Mouse (Mus musculus): Measurements from ENCODE around the gene A730049H05Rik. TPM values are rescaled to one million over a fixed set of nuclear protein-coding genes. Genes with fewer than 3 reads are reported as not detected.

Gene A730049H05Rik
- polyA plus RNA-seq, 1 experiment from 2014 or later, result 0.30 TPM

- no peaks in the 10 kb centered on the region for H3K36me3 ChIP-seq
- H3K27me3 ChIP-seq (ENCODE audit: insufficient read depth, poor library complexity, severe bottlenecking), result no peaks in the 10 kb centered on the region
- DNase-seq (ENCODE audit: low spot score), result no peak
- no peaks in the 10 kb centered on the region for H3K9me3 ChIP-seq
- H3K4me3 ChIP-seq, result no peak overlapping the region
- H3K4me1 ChIP-seq (replicated peaks), result peaks cover 7% of the 10 kb centered on the region
- WGBS, result 18% methylated on average over 2 of the region's 2 CpGs
- no peak overlapping the region for H3K27ac ChIP-seq
These were observed 25.7 kb downstream of the A730049H05Rik start for GRCm38 (mm10) chr6:92842000-92842399.

GRCm38 (mm10) chr6:92843474-92843873 lies 27.2 kb downstream of the A730049H05Rik start:
- Histone ChIP-seq H3K27ac (no peak overlapping the region), H3K4me1 (replicated peaks) (peaks cover 7% of the 10 kb centered on the region), H3K36me3 (no peaks in the 10 kb centered on the region), H3K9me3 (no peaks in the 10 kb centered on the region), H3K4me3 (no peak overlapping the region), H3K27me3 (ENCODE audit: insufficient read depth, poor library complexity, severe bottlenecking) (no peaks in the 10 kb centered on the region)
- WGBS, result 90% methylated on average over 2 of the region's 2 CpGs
- DNase-seq (ENCODE audit: low spot score), result no peak

- Histone ChIP-seq H3K27ac (no peak overlapping the region), H3K36me3 (no peaks in the 10 kb centered on the region), H3K27me3 (ENCODE audit: insufficient read depth, poor library complexity, severe bottlenecking) (no peaks in the 10 kb centered on the region), H3K4me3 (no peak overlapping the region), H3K9me3 (no peaks in the 10 kb centered on the region), H3K4me1 (replicated peaks) (peaks cover 12% of the 10 kb centered on the region)
- 89% methylated on average over 8 of the region's 8 CpGs for whole genome bisulfite sequencing
- no peak for DNase-seq (ENCODE audit: low spot score)
These were observed 29.6 kb downstream of the A730049H05Rik start for GRCm38 (mm10) chr6:92845898-92846297.

- H3K9me3 ChIP-seq, result no peaks in the 10 kb centered on the region
- no peaks in the 10 kb centered on the region for H3K27me3 ChIP-seq (ENCODE audit: insufficient read depth, poor library complexity, severe bottlenecking)
- DNase-seq (ENCODE audit: low spot score), result no peak
- 62% methylated on average over 4 of the region's 4 CpGs for WGBS
- no peak overlapping the region for H3K4me3 ChIP-seq
- no peak overlapping the region for H3K27ac ChIP-seq
- H3K4me1 ChIP-seq (replicated peaks), result peaks cover 11% of the 10 kb centered on the region
- no peaks in the 10 kb centered on the region for H3K36me3 ChIP-seq
These were observed 30.3 kb downstream of the A730049H05Rik start for GRCm38 (mm10) chr6:92846614-92847013.

- H3K4me3 ChIP-seq, result no peak overlapping the region
- H3K9me3 ChIP-seq, result no peaks in the 10 kb centered on the region
- no peak for DNase-seq (ENCODE audit: low spot score)
- no peaks in the 10 kb centered on the region for H3K27me3 ChIP-seq (ENCODE audit: insufficient read depth, poor library complexity, severe bottlenecking)
- H3K36me3 ChIP-seq, result no peaks in the 10 kb centered on the region
- H3K27ac ChIP-seq, result no peak overlapping the region
- 93% methylated on average over 9 of the region's 9 CpGs for WGBS
- H3K4me1 ChIP-seq (replicated peaks), result peaks cover 8% of the 10 kb centered on the region
These were observed 32.9 kb downstream of the A730049H05Rik start for GRCm38 (mm10) chr6:92849208-92849607.

- H3K4me3 ChIP-seq, result no peak overlapping the region
- no peak overlapping the region for H3K27ac ChIP-seq
- WGBS, result 66% methylated on average over 5 of the region's 5 CpGs
- H3K27me3 ChIP-seq (ENCODE audit: insufficient read depth, poor library complexity, severe bottlenecking), result no peaks in the 10 kb centered on the region
- peaks cover 8% of the 10 kb centered on the region for H3K4me1 ChIP-seq (replicated peaks)
- no peak for DNase-seq (ENCODE audit: low spot score)
- H3K9me3 ChIP-seq, result no peaks in the 10 kb centered on the region
- no peaks in the 10 kb centered on the region for H3K36me3 ChIP-seq
These were observed 34.0 kb downstream of the A730049H05Rik start for GRCm38 (mm10) chr6:92850250-92850649.

GRCm38 (mm10) chr6:92854873-92855272 lies 38.6 kb downstream of the A730049H05Rik start:
- no peaks in the 10 kb centered on the region for H3K27me3 ChIP-seq (ENCODE audit: insufficient read depth, poor library complexity, severe bottlenecking)
- no peaks in the 10 kb centered on the region for H3K9me3 ChIP-seq
- no peaks in the 10 kb centered on the region for H3K36me3 ChIP-seq
- H3K27ac ChIP-seq, result no peak overlapping the region
- 87% methylated on average over 4 of the region's 4 CpGs for WGBS
- no peak overlapping the region for H3K4me3 ChIP-seq
- DNase-seq (ENCODE audit: low spot score), result no peak
- H3K4me1 ChIP-seq (replicated peaks), result peaks cover 8% of the 10 kb centered on the region

- H3K4me3 ChIP-seq, result no peak overlapping the region
- DNase-seq (ENCODE audit: low spot score), result no peak
- WGBS, result 92% methylated on average over 13 of the region's 13 CpGs
These were observed 41.5 kb downstream of the A730049H05Rik start for GRCm38 (mm10) chr6:92857761-92858160.

GRCm38 (mm10) chr6:92858721-92859510 lies 42.6 kb downstream of the A730049H05Rik start:
- no peaks in the 10 kb centered on the region for H3K36me3 ChIP-seq
- H3K4me1 ChIP-seq (replicated peaks), result peaks cover 3% of the 10 kb centered on the region
- 77% methylated on average over 12 of the region's 12 CpGs for WGBS
- H3K4me3 ChIP-seq, result no peak overlapping the region
- no peak overlapping the region for H3K27ac ChIP-seq
- no peaks in the 10 kb centered on the region for H3K9me3 ChIP-seq
- DNase-seq (ENCODE audit: low spot score), result no peak
- H3K27me3 ChIP-seq (ENCODE audit: insufficient read depth, poor library complexity, severe bottlenecking), result no peaks in the 10 kb centered on the region

More at GRCm38 (mm10) chr6:92857761-92858160, 41.5 kb downstream of the A730049H05Rik start:
- Histone ChIP-seq H3K36me3 (no peaks in the 10 kb centered on the region), H3K4me1 (replicated peaks) (peaks cover 3% of the 10 kb centered on the region), H3K9me3 (no peaks in the 10 kb centered on the region), H3K27ac (no peak overlapping the region), H3K27me3 (ENCODE audit: insufficient read depth, poor library complexity, severe bottlenecking) (no peaks in the 10 kb centered on the region)

- Histone ChIP-seq H3K4me3 (no peak overlapping the region), H3K4me1 (replicated peaks) (no peaks in the 10 kb centered on the region), H3K36me3 (no peaks in the 10 kb centered on the region), H3K9me3 (no peaks in the 10 kb centered on the region), H3K27ac (no peak overlapping the region), H3K27me3 (ENCODE audit: insufficient read depth, poor library complexity, severe bottlenecking) (no peaks in the 10 kb centered on the region)
- 81% methylated on average over 5 of the region's 5 CpGs for WGBS
- DNase-seq (ENCODE audit: low spot score), result no peak
These were observed 44.1 kb downstream of the A730049H05Rik start for GRCm38 (mm10) chr6:92860285-92860912.

GRCm38 (mm10) chr6:92862599-92862998 lies 46.3 kb downstream of the A730049H05Rik start:
- Histone ChIP-seq H3K9me3 (no peaks in the 10 kb centered on the region), H3K36me3 (no peaks in the 10 kb centered on the region), H3K4me3 (no peak overlapping the region), H3K27ac (no peak overlapping the region), H3K4me1 (replicated peaks) (no peaks in the 10 kb centered on the region), H3K27me3 (ENCODE audit: insufficient read depth, poor library complexity, severe bottlenecking) (no peaks in the 10 kb centered on the region)
- no peak for DNase-seq (ENCODE audit: low spot score)
- 86% methylated on average over 9 of the region's 9 CpGs for WGBS

- DNase-seq (ENCODE audit: low spot score), result no peak
- H3K36me3 ChIP-seq, result no peaks in the 10 kb centered on the region
- H3K4me1 ChIP-seq (replicated peaks), result peaks cover 9% of the 10 kb centered on the region
- H3K9me3 ChIP-seq, result no peaks in the 10 kb centered on the region
- no peaks in the 10 kb centered on the region for H3K27me3 ChIP-seq (ENCODE audit: insufficient read depth, poor library complexity, severe bottlenecking)
- 72% methylated on average over 4 of the region's 4 CpGs for WGBS
- no peak within 1 kb of the TSS for H3K4me3 ChIP-seq
- 0 out of 2 replicates have a peak within 1 kb of the TSS, but pooled peaks have one; percentile 13 for H3K27ac ChIP-seq
These were observed 52.9 kb downstream of the A730049H05Rik start, which contains the start of gene Gm15737 for GRCm38 (mm10) chr6:92869089-92869581. Gm15737 (plus strand) TSS chr6:92869357.
